14 mouse cellular contexts compared by ENCODE assay signal in the genomic region with DNA sequence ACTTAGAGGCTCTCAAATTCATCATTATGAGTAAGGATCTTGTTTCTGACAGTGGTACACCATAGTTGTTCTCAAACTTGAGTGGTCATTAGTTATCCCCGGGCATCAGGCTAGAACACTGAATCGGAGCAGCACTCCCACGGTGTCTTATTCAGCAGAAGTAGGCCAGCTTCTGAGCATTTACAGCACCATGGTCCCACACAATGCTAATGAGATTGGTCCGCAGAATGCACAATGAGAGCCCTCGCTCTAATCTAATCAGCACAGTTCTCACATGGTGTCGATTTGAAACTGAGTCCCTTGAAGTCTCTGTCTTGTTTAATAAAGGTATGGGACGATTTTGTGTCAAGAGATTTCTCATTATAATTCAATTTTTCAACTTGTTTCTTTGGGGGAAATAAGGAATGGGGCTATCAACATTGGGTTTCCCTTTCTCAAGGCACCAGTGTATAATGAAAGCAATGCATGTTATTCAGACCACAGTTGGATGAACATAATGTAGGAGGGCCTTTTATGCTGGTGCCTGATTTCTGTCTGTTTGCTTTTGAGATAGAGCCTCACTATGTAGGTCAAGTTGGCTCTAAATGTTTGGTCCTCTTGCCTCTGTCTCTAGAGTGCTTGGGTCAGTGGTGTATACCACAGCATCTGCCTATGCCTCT.
DNase-seq lines count a peak whose midpoint lies in the region; ATAC-seq lines count a peak whose summit lies in the region.
"Had no signal": no experiment of that assay in that cellular context is flagged by ENCODE, and none has a peak within 500 bp of the region (broad histone marks: within the 10 kb centered on the region; RNA-seq: fewer than 3 reads in every experiment).

No protein-coding gene starts in this region.

- DNase-seq in embryo, embryonic 11 days = peak; percentile 6
- DNase-seq in embryo, embryonic 9.5 days (ENCODE audit: extremely low spot score) = no peak
- peak; percentile 70 for DNase-seq in Muller cell, postnatal 12 days (ENCODE audit: inconsistent ontology term)
- peak; percentile 12 for DNase-seq in layer of hippocampus, adult 9-11 months
- no peak for DNase-seq in adrenal gland, postnatal 25 days
- no peak for DNase-seq in heart, embryonic 10.5 days (ENCODE audit: low spot score)
- DNase-seq in kidney, postnatal 4 days = no peak
- DNase-seq: gastrocnemius, adult 2 months; kidney, postnatal 10 days; liver, embryonic 13.5 days; lung, postnatal 4 days; thymus, postnatal 36 days had no signal

- H3K9ac ChIP-seq in forebrain, embryonic 12.5 days = no peak overlapping the region
- H3K9ac ChIP-seq: liver, embryonic 13.5 days had no signal

- H3K4me2 ChIP-seq in forebrain, embryonic 12.5 days = no peak overlapping the region
- H3K4me2 ChIP-seq: liver, embryonic 13.5 days had no signal

- peak; percentile 88 for ATAC-seq in forebrain, embryonic 12.5 days (ENCODE audit: low FRiP score)
- ATAC-seq: inflammation-experienced regulatory T-cells, adult 6 months had no signal

- no peaks in the 10 kb centered on the region for H3K27me3 ChIP-seq in forebrain, embryonic 12.5 days
- no peaks in the 10 kb centered on the region for H3K27me3 ChIP-seq in heart, embryonic 10.5 days (ENCODE audit: insufficient read depth, poor library complexity, severe bottlenecking)
- H3K27me3 ChIP-seq: liver, embryonic 13.5 days had no signal

- no peak overlapping the region for H3K27ac ChIP-seq in forebrain, embryonic 12.5 days
- no peak overlapping the region for H3K27ac ChIP-seq in heart, embryonic 10.5 days
- H3K27ac ChIP-seq: gastrocnemius, adult 2 months; liver, embryonic 13.5 days had no signal

- no peaks in the 10 kb centered on the region for H3K9me3 ChIP-seq in forebrain, embryonic 12.5 days
- H3K9me3 ChIP-seq in heart, embryonic 10.5 days = no peaks in the 10 kb centered on the region
- H3K9me3 ChIP-seq: liver, embryonic 13.5 days had no signal

- whole genome bisulfite sequencing in forebrain, embryonic 12.5 days = 12% methylated on average over 7 of the region's 7 CpGs
- WGBS in heart, embryonic 10.5 days = 61% methylated on average over 7 of the region's 7 CpGs

- H3K36me3 ChIP-seq in forebrain, embryonic 12.5 days (replicated peaks) = no peaks in the 10 kb centered on the region
- H3K36me3 ChIP-seq in heart, embryonic 10.5 days = no peaks in the 10 kb centered on the region
- H3K36me3 ChIP-seq: liver, embryonic 13.5 days had no signal

- no peak overlapping the region for H3K4me3 ChIP-seq in forebrain, embryonic 12.5 days (replicated peaks)
- H3K4me3 ChIP-seq in heart, embryonic 10.5 days = no peak overlapping the region
- H3K4me3 ChIP-seq: gastrocnemius, adult 2 months; liver, embryonic 13.5 days had no signal

- H3K4me1 ChIP-seq in forebrain, embryonic 12.5 days = peaks cover 9% of the 10 kb centered on the region
- H3K4me1 ChIP-seq in heart, embryonic 10.5 days = no peaks in the 10 kb centered on the region
- H3K4me1 ChIP-seq: liver, embryonic 13.5 days had no signal

Comparison
In these comparisons a context has a peak if more than half of its experiments do, and no peak if none do; other contexts are left out.
1. DNase-seq: peak in embryo, embryonic 11 days (single experiment), Muller cell, postnatal 12 days (single experiment) and layer of hippocampus, adult 9-11 months (single experiment); none in embryo, embryonic 9.5 days (single experiment), adrenal gland, postnatal 25 days (single experiment), heart, embryonic 10.5 days (single experiment) and kidney, postnatal 4 days (0 of 2).